Mouse (Mus musculus) CH12.LX (cell line): ENCODE data around the gene Arf4. TPM values are rescaled to one million over a fixed set of nuclear protein-coding genes. Genes with fewer than 3 reads are reported as not detected.
"Not testable (repeated sequence)": the region's sequence is repeated elsewhere in the genome, so short reads cannot be mapped to it uniquely, and the experiment has no call there.

Source experiments
- DNase-seq: peaks from one replicate; pipeline ENCODE4 v3.0.0-alpha.2; 2013; ENCODE audit errors: extremely low read depth
- H3K27ac ChIP-seq: 2 replicates; pipeline ENCODE4 v1.5.1; 2012; ENCODE audit warnings: low read depth, mild to moderate bottlenecking, control low read depth, moderate library complexity; ENCODE audit not compliant: insufficient read depth
- H3K27me3 ChIP-seq: replicated peaks from 2 replicates; pipeline ENCODE3; 2012; ENCODE audit warnings: inconsistent platforms
- H3K36me3 ChIP-seq, 2 experiments: replicated peaks in 1 of 2; 2 replicates each; pipeline versions ENCODE3 to v1.6.1; 2012; ENCODE audit warnings: inconsistent platforms in 1 of 2, low read length in 1 of 2, mild to moderate bottlenecking in 1 of 2, mixed read lengths in 1 of 2, moderate library complexity in 1 of 2; ENCODE audit not compliant: control insufficient read depth in 1 of 2, insufficient read depth in 1 of 2
- H3K4me1 ChIP-seq, 2 experiments: 2 replicates each; pipeline ENCODE4 v1.6.1; 2012; ENCODE audit warnings: inconsistent platforms in 1 of 2, moderate library complexity in 1 of 2; ENCODE audit not compliant: insufficient read depth in 2 of 2, control insufficient read depth in 1 of 2
- H3K4me2 ChIP-seq: 2 replicates; pipeline ENCODE4 v1.6.1; 2012; ENCODE audit warnings: low read depth, mild to moderate bottlenecking, control low read depth; ENCODE audit not compliant: poor library complexity, insufficient read depth, severe bottlenecking
- H3K4me3 ChIP-seq, 3 experiments: fragments of 150-350 bp in 1 of 3; sonication (generic) in 1 of 3; replicated peaks in 1 of 3; 2 replicates each; pipeline versions ENCODE3 to v1.5.1; 2011 to 2012; ENCODE audit warnings: low read depth in 2 of 3, low read length in 2 of 3, mild to moderate bottlenecking in 2 of 3, moderate library complexity in 2 of 3, control low read depth in 1 of 3, improper control_type of control experiment in 1 of 3, inconsistent platforms in 1 of 3, mixed read lengths in 1 of 3; ENCODE audit not compliant: poor library complexity in 1 of 3
- H3K79me2 ChIP-seq: replicated peaks from 2 replicates; pipeline ENCODE4 v1.6.1; 2012; ENCODE audit warnings: mild to moderate bottlenecking, moderate library complexity; ENCODE audit not compliant: control insufficient read depth, poor library complexity, insufficient read depth, severe bottlenecking; ENCODE audit errors: extremely low read depth
- H3K9ac ChIP-seq: 2 replicates; pipeline ENCODE4 v1.6.1; 2012; ENCODE audit warnings: low read depth, mild to moderate bottlenecking, control low read depth, moderate library complexity; ENCODE audit not compliant: insufficient read depth
- H3K9me3 ChIP-seq: replicated peaks from 2 replicates; pipeline ENCODE3; 2012; ENCODE audit warnings: low read length, inconsistent platforms, mixed read lengths
- BHLHE40 ChIP-seq: IDR thresholded peaks from 2 replicates; pipeline ENCODE4 v1.6.1; 2011; ENCODE audit warnings: mild to moderate bottlenecking, low read depth, low read length, improper control_type of control experiment
- CHD2 ChIP-seq: IDR thresholded peaks from 2 replicates; pipeline ENCODE4 v1.6.1; 2011; ENCODE audit warnings: low read length, improper control_type of control experiment
- CTCF ChIP-seq, 2 experiments: IDR thresholded peaks in 1 of 2; conservative IDR thresholded peaks in 1 of 2; 2 replicates each; pipeline ENCODE4 v1.5.1; 2011 to 2012; ENCODE audit warnings: low read depth in 2 of 2, low read length in 2 of 2, improper control_type of control experiment in 1 of 2, inconsistent platforms in 1 of 2, mild to moderate bottlenecking in 1 of 2, moderate library complexity in 1 of 2
- E2F4 ChIP-seq: IDR thresholded peaks from 2 replicates; pipeline ENCODE4 v1.6.1; 2011; ENCODE audit warnings: low read depth, low read length, improper control_type of control experiment; ENCODE audit not compliant: insufficient replicate concordance
- ELF1 ChIP-seq: IDR thresholded peaks from 2 replicates; pipeline ENCODE4 v1.6.1; 2014; ENCODE audit warnings: low read depth, mild to moderate bottlenecking, inconsistent platforms, low read length, improper control_type of control experiment
- GABPA ChIP-seq: IDR thresholded peaks from 2 replicates; pipeline ENCODE4 v1.6.1; 2012; ENCODE audit warnings: low read depth, low read length, improper control_type of control experiment, inconsistent platforms; ENCODE audit not compliant: insufficient replicate concordance
- IRF4 ChIP-seq: IDR thresholded peaks from 2 replicates; pipeline ENCODE4 v1.6.1; 2014; ENCODE audit warnings: low read depth, mild to moderate bottlenecking, inconsistent platforms, low read length, improper control_type of control experiment
- JUN ChIP-seq: IDR thresholded peaks from 2 replicates; pipeline ENCODE4 v1.6.1; 2011; ENCODE audit warnings: low read depth, mild to moderate bottlenecking, low read length, improper control_type of control experiment, moderate library complexity; ENCODE audit not compliant: insufficient read depth
- MAFK ChIP-seq: IDR thresholded peaks from 2 replicates; pipeline ENCODE4 v1.6.1; 2011; ENCODE audit warnings: low read length, improper control_type of control experiment; ENCODE audit not compliant: insufficient replicate concordance
- MAX ChIP-seq: IDR thresholded peaks from 2 replicates; pipeline ENCODE4 v1.6.1; 2011; ENCODE audit warnings: low read length, improper control_type of control experiment
- MAZ ChIP-seq: IDR thresholded peaks from 2 replicates; pipeline ENCODE4 v1.6.1; 2012; ENCODE audit warnings: low read depth, mild to moderate bottlenecking, inconsistent platforms, low read length, improper control_type of control experiment, moderate library complexity
- MXI1 ChIP-seq: IDR thresholded peaks from 2 replicates; pipeline ENCODE4 v1.6.1; 2011; ENCODE audit warnings: mild to moderate bottlenecking, low read depth, low read length, improper control_type of control experiment
- MYC ChIP-seq: IDR thresholded peaks from 2 replicates; pipeline ENCODE4 v1.6.1; 2011; ENCODE audit warnings: low read depth, mild to moderate bottlenecking, improper control_type of control experiment, low read length
- NELFE ChIP-seq: IDR thresholded peaks from 2 replicates; pipeline ENCODE4 v1.6.1; 2011; ENCODE audit warnings: low read depth, low read length, improper control_type of control experiment
- PAX5 ChIP-seq: IDR thresholded peaks from 2 replicates; pipeline ENCODE4 v1.6.1; 2012; ENCODE audit warnings: low read length, inconsistent platforms, mixed read lengths
- POLR2A ChIP-seq: IDR thresholded peaks from 2 replicates; pipeline ENCODE4 v1.6.1; 2011; ENCODE audit warnings: low read depth, mild to moderate bottlenecking, improper control_type of control experiment, low read length
- RAD21 ChIP-seq: IDR thresholded peaks from 2 replicates; pipeline ENCODE4 v1.6.1; 2011; ENCODE audit warnings: low read depth, mild to moderate bottlenecking, low read length, improper control_type of control experiment, moderate library complexity
- RCOR1 ChIP-seq: conservative IDR thresholded peaks from 2 replicates; pipeline ENCODE4 v1.6.1; 2012; ENCODE audit warnings: low read depth, mild to moderate bottlenecking, inconsistent platforms, low read length, improper control_type of control experiment
- SIN3A ChIP-seq: IDR thresholded peaks from 2 replicates; pipeline ENCODE4 v1.6.1; 2012; ENCODE audit warnings: low read length, improper control_type of control experiment, inconsistent platforms
- SMC3 ChIP-seq: IDR thresholded peaks from 2 replicates; pipeline ENCODE4 v1.6.1; 2011; ENCODE audit warnings: low read depth, low read length, improper control_type of control experiment
- TBP ChIP-seq: conservative IDR thresholded peaks from 2 replicates; pipeline ENCODE4 v1.6.1; 2011; ENCODE audit warnings: low read depth, low read length, improper control_type of control experiment
- TCF12 ChIP-seq: IDR thresholded peaks from 2 replicates; pipeline ENCODE4 v1.6.1; 2014; ENCODE audit warnings: low read depth, mild to moderate bottlenecking, inconsistent platforms, low read length, improper control_type of control experiment
- UBTF ChIP-seq: IDR thresholded peaks from 2 replicates; pipeline ENCODE4 v1.6.1; 2012; ENCODE audit warnings: low read depth, mild to moderate bottlenecking, inconsistent platforms, low read length, improper control_type of control experiment, moderate library complexity
- ZKSCAN1 ChIP-seq: IDR thresholded peaks from 2 replicates; pipeline ENCODE4 v1.6.1; 2012; ENCODE audit warnings: low read depth, inconsistent platforms, low read length, improper control_type of control experiment, borderline replicate concordance
- ZMIZ1 ChIP-seq: IDR thresholded peaks from 2 replicates; pipeline ENCODE4 v1.6.1; 2012; ENCODE audit warnings: low read depth, mild to moderate bottlenecking, inconsistent platforms, low read length, improper control_type of control experiment
- ZNF384 ChIP-seq: IDR thresholded peaks from 2 replicates; pipeline ENCODE4 v1.6.1; 2012; ENCODE audit warnings: low read depth, low read length, improper control_type of control experiment, inconsistent platforms
- dilution Hi-C: fragments of 300-500 bp; cut with MboI; formaldehyde crosslinking; loops from 2 replicates; pipeline ENCODE4 v1.14.3; 2020; ENCODE audit warnings: low sequenced_read_pairs; ENCODE audit not compliant: extremely low pct_unique_long_range_greater_than_20kb, extremely low pct_ligation_motif_present
- in situ Hi-C: fragments of 300-500 bp; cut with MboI; formaldehyde crosslinking; loops from 3 replicates; pipeline ENCODE4 v1.14.3; 2019; ENCODE audit warnings: low sequenced_read_pairs, low pct_ligation_motif_present, low pct_unique_long_range_greater_than_20kb, mixed read lengths
- polyA plus RNA-seq: library from polyadenylated mRNA; unstranded; fragments of >175 nt; gene quantifications from 2 replicates; pipeline ENCODE4 v1.2.1, GENCODE M21; 2012; ENCODE audit warnings: low read depth; ENCODE audit not compliant: insufficient read length
- total RNA-seq, 2 experiments: library from RNA; depleted of rRNA; stranded (reverse); fragments of 300-350 nt in 1 of 2; fragments of >200 nt in 1 of 2; gene quantifications; 2 replicates each; pipeline ENCODE4 v1.2.3; 2012 to 2014

Arf4 gene
- total and polyA plus RNA-seq, 3 experiments, result 43.3 to 86.4 (median 66.6) TPM

DNA sequence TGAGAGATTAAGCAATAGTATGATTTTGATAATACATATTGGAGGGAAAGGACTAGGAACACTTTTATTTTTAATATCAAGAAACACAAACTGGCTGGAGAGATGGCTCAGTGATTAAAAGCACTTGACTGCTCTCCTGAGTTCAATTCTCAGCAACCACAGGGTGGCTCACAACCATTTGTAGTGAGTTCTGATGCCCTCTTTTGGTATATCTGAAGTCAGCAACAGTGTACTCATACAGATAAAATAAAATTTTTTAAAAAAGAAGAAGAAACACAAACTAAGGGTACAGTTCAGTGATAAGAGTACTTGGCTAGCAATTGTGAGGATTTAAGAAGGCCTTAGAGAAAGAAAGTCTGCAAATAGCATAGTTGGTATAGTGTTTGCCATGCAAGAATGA, 33.1 kb downstream of the Arf4 start:
- dilution Hi-C loops, result no loop called here
- no peak overlapping the region for H3K4me3 ChIP-seq
- in situ Hi-C loops, result no loop called here
- peak overlapping the region; percentile 95 for H3K4me2 ChIP-seq
- H3K27me3 ChIP-seq, result no peaks in the 10 kb centered on the region
- peaks cover 5 to 47% of the 10 kb centered on the region in 2 experiments for H3K4me1 ChIP-seq
- H3K36me3 ChIP-seq, result peaks cover 0 to 6% of the 10 kb centered on the region in 2 experiments
- H3K9me3 ChIP-seq, result peaks cover 3% of the 10 kb centered on the region
- H3K9ac ChIP-seq, result 0 out of 2 replicates have a peak overlapping the region, but pooled peaks have one; percentile 51
- H3K79me2 ChIP-seq, result peaks cover 37% of the 10 kb centered on the region
- peak; percentile 41 for DNase-seq
- TF ChIP-seq MXI1 (no peak), MAZ (no peak), IRF4 (no peak), GABPA (no peak), PAX5 (no peak), ZMIZ1 (no peak), TBP (no peak), UBTF (no peak), RCOR1 (no peak), ZKSCAN1 (no peak), JUN (no peak), MAFK (no peak), CHD2 (no peak), TCF12 (no peak), RAD21 (peak; percentile 44), E2F4 (0 out of 2 replicates have a peak, but pooled peaks have one; percentile 7), ZNF384 (no peak), SMC3 (peak; percentile 50), NELFE (no peak), MAX (no peak), CTCF (conservative IDR thresholded peaks at IDR 0.05 in 1 of 2, IDR thresholded peaks at IDR 0.05 in 1 of 2; ENCODE audit: low read depth in 2 of 2, low read length in 2 of 2) (peak in 1 of 2 experiments; percentile 82; a peak in 2 of 4 replicates)
- H3K27ac ChIP-seq, result no peak overlapping the region

DNA sequence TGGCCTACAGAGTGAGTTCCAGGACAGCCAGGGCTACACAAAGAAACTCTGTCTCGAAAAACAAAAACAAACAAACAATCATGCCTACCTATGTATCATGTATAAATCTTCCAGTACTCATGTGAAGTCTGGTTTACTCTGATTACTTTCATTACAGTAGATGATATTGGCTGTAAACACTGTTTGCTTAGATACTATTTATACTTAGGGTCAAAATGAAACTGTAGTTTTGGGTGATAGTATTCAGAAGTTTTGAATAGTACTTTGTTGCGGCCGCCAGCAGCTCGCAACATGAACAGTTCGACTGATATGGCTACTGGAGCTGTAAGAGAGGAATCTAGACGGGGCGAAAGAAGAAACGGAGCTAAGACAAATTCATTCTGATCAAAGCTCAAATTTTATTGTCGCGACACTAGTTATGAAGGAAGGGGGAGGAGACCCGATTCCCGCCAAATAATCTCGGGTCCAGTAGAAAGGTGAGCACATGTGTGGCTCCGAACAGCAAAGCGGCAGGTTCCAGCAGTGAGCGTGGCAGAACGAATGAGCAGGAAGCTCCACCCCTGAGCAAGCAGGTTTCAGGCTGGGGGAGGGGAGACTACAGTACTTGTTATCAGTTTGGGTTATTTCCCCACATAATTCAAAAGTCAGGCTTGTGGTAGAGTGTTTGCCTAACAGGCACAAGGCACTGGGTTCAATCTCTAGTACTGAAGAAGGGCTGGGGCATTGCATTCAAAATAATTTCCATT, 34.2 kb downstream of the Arf4 start:
- H3K4me2 ChIP-seq, result peak overlapping the region; percentile 83
- H3K4me3 ChIP-seq, result peak overlapping the region in 1 of 3 experiments; percentile 39
- H3K9ac ChIP-seq, result peak overlapping the region; percentile 51
- peak; percentile 78; the same call in 1 of the 2 replicates for TF ChIP-seq MXI1
- peak; percentile 78 for TF ChIP-seq MAX
- peak; percentile 67; the same call in 1 of the 2 replicates for TF ChIP-seq CHD2
- peak; percentile 85 for TF ChIP-seq MYC
- TF ChIP-seq E2F4, result peak; percentile 71; the same call in 1 of the 2 replicates
- peak; percentile 71; the same call in 1 of the 2 replicates for TF ChIP-seq TBP
- peak; percentile 25; the same call in 1 of the 2 replicates for TF ChIP-seq SIN3A
- peak; percentile 51 for TF ChIP-seq POLR2A
- peak; percentile 52; the same call in 1 of the 2 replicates for TF ChIP-seq ELF1
- peak; percentile 47; the same call in 1 of the 2 replicates for TF ChIP-seq BHLHE40
- 0 out of 2 replicates have a peak, but pooled peaks have one; percentile 53 for TF ChIP-seq NELFE
- TF ChIP-seq TCF12, result 0 out of 2 replicates have a peak, but pooled peaks have one; percentile 33
- in situ Hi-C loops, H3K9me3 ChIP-seq, H3K27me3 ChIP-seq, dilution Hi-C loops, H3K27ac ChIP-seq, H3K36me3 ChIP-seq: not testable (repeated sequence)
- peak; percentile 62 for DNase-seq
- peaks cover 5 to 44% of the 10 kb centered on the region in 2 experiments for H3K4me1 ChIP-seq
- peaks cover 26% of the 10 kb centered on the region for H3K79me2 ChIP-seq
